Mouse (Mus musculus) CH12.LX (cell line): ENCODE data around the gene Ttc30a1.

Source experiments
- GABPA ChIP-seq: IDR thresholded peaks from 2 replicates; pipeline ENCODE4 v1.6.1; 2012; ENCODE audit warnings: low read depth, low read length, improper control_type of control experiment, inconsistent platforms; ENCODE audit not compliant: insufficient replicate concordance
- NRF1 ChIP-seq: IDR thresholded peaks from 2 replicates; pipeline ENCODE4 v1.6.1; 2014; ENCODE audit warnings: low read depth, mild to moderate bottlenecking, inconsistent platforms, low read length, improper control_type of control experiment, moderate library complexity
- POLR2A ChIP-seq: IDR thresholded peaks from 2 replicates; pipeline ENCODE4 v1.6.1; 2011; ENCODE audit warnings: low read depth, mild to moderate bottlenecking, improper control_type of control experiment, low read length
- UBTF ChIP-seq: IDR thresholded peaks from 2 replicates; pipeline ENCODE4 v1.6.1; 2012; ENCODE audit warnings: low read depth, mild to moderate bottlenecking, inconsistent platforms, low read length, improper control_type of control experiment, moderate library complexity
- ZMIZ1 ChIP-seq: IDR thresholded peaks from 2 replicates; pipeline ENCODE4 v1.6.1; 2012; ENCODE audit warnings: low read depth, mild to moderate bottlenecking, inconsistent platforms, low read length, improper control_type of control experiment
- ZNF384 ChIP-seq: IDR thresholded peaks from 2 replicates; pipeline ENCODE4 v1.6.1; 2012; ENCODE audit warnings: low read depth, low read length, improper control_type of control experiment, inconsistent platforms

DNA sequence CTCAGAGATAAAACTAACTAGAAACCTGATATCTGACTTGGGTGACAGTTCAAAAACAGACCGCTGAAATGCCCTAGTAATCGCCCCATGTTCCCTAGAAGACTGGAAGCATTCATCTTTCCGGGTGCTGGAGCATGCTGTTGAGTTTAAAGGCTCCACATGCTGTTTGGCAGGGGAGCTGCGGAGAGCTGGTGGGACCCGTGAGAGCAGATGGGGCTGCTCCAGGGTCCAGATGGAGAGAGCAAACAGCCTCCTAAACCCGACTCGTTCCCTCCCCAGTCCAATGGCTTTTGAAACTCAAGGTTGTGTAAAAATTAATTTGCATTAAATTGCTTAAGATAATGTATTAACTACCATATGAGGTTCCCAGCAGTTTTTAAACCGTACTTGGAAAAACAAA lies 16.9 kb upstream of the Ttc30a1 start:
- no peak for TF ChIP-seq GABPA
- no peak for TF ChIP-seq ZNF384
- no peak for TF ChIP-seq UBTF
- TF ChIP-seq ZMIZ1: no peak
- TF ChIP-seq NRF1: no peak
- no peak for TF ChIP-seq POLR2A
